Mouse (Mus musculus) liver, embryonic 14 days (tissue): Measurements from ENCODE around the gene Olfr69. TPM values are rescaled to one million over a fixed set of nuclear protein-coding genes. Genes with fewer than 3 reads are reported as not detected.

Experiments used
- polyA plus RNA-seq: library from polyadenylated mRNA; depleted of rRNA; stranded (reverse); fragments of >200 nt; gene quantifications from 2 replicates; pipeline ENCODE4 v1.2.3, GENCODE M21; 2012; rRNA removed

Gene Olfr69
- polyA plus RNA-seq: 0.01 TPM in 1 of 2 replicates, not detected in the other

GRCm38 (mm10) chr7:103771494-103771893 is at the start of gene Olfr69:
Gene Olfr69 (minus strand): TSS chr7:103771594.

GRCm38 (mm10) chr7:103813766-103814165 is 42.4 kb upstream of the Olfr69 start, which contains the start of gene Hbb-bt:
Gene Hbb-bt (minus strand): TSS chr7:103813996.

GRCm38 (mm10) chr7:103791721-103792120 is 20.3 kb upstream of the Olfr69 start, which contains the start of gene Olfr67:
Gene Olfr67 (minus strand): TSS chr7:103791821.

GRCm38 (mm10) chr7:103779598-103779997 is 8.2 kb upstream of the Olfr69 start, which contains the start of gene Olfr68:
Gene Olfr68 (minus strand): TSS chr7:103779698.

GRCm38 (mm10) chr7:103757233-103757632 is 14.2 kb downstream of the Olfr69 start, which contains the start of gene Olfr630:
Gene Olfr630 (minus strand): TSS chr7:103757333.

GRCm38 (mm10) chr7:103744843-103745242 is 26.6 kb downstream of the Olfr69 start, which contains the start of gene Olfr629:
Gene Olfr629 (minus strand): TSS chr7:103744943.

GRCm38 (mm10) chr7:103730074-103730473 is 41.3 kb downstream of the Olfr69 start, which contains the start of gene Olfr628:
Gene Olfr628 (plus strand): TSS chr7:103730374.

Other genes with a start within 250 kb of the Olfr69 start
- not detected in 2 replicates for gene Olfr612, start 228.9 kb downstream of the Olfr69 start, polyA plus RNA-seq
- not detected in 2 replicates for gene Olfr613, start 223.5 kb downstream of the Olfr69 start, polyA plus RNA-seq
- not detected in 2 replicates for gene Olfr615, start 215.5 kb downstream of the Olfr69 start, polyA plus RNA-seq
- not detected in 2 replicates for gene Olfr616, start 202.5 kb downstream of the Olfr69 start, polyA plus RNA-seq
- gene Olfr617, start 198.5 kb downstream of the Olfr69 start, polyA plus RNA-seq: not detected in 2 replicates
- not detected in 2 replicates for gene Olfr618, start 181.5 kb downstream of the Olfr69 start, polyA plus RNA-seq
- gene Olfr619, start 171.0 kb downstream of the Olfr69 start, polyA plus RNA-seq: not detected in 2 replicates
- not detected in 2 replicates for gene Olfr620, start 159.1 kb downstream of the Olfr69 start, polyA plus RNA-seq
- gene Olfr622, start 128.9 kb downstream of the Olfr69 start, polyA plus RNA-seq: 0.02 TPM in 1 of 2 replicates, not detected in the other
- gene Olfr623, start 107.9 kb downstream of the Olfr69 start, polyA plus RNA-seq: not detected in 2 replicates
- gene Olfr624, start 100.4 kb downstream of the Olfr69 start, polyA plus RNA-seq: under 0.01 TPM in 2 replicates
- not detected in 2 replicates for gene Olfr625-ps1, start 88.9 kb downstream of the Olfr69 start, polyA plus RNA-seq
- not detected in 2 replicates for gene Olfr243, start 56.9 kb downstream of the Olfr69 start, polyA plus RNA-seq
- not detected in 2 replicates for gene Olfr628, start 41.2 kb downstream of the Olfr69 start, polyA plus RNA-seq
- 0.06 and 0.08 TPM in 2 replicates for gene Olfr629, start 26.7 kb downstream of the Olfr69 start, polyA plus RNA-seq
- 0.03 TPM in 2 replicates for gene Olfr630, start 14.3 kb downstream of the Olfr69 start, polyA plus RNA-seq
- 0.06 and 0.08 TPM in 2 replicates for gene Olfr68, start 8.1 kb upstream of the Olfr69 start, polyA plus RNA-seq
- gene Olfr67, start 20.2 kb upstream of the Olfr69 start, polyA plus RNA-seq: 0.01 and 0.02 TPM in 2 replicates
- gene Hbb-bt, start 42.4 kb upstream of the Olfr69 start, polyA plus RNA-seq: 72,714 and 77,546 TPM in 2 replicates
- gene Hbb-bs, start 56.5 kb upstream of the Olfr69 start, polyA plus RNA-seq: 210,584 and 218,066 TPM in 2 replicates
- 0.17 and 0.27 TPM in 2 replicates for gene Hbb-bh2, start 68.9 kb upstream of the Olfr69 start, polyA plus RNA-seq
- 208 and 218 TPM in 2 replicates for gene Hbb-bh1, start 71.6 kb upstream of the Olfr69 start, polyA plus RNA-seq
- gene Hbb-y, start 81.6 kb upstream of the Olfr69 start, polyA plus RNA-seq: 398 and 559 TPM in 2 replicates
- gene Olfr66, start 114.7 kb upstream of the Olfr69 start, polyA plus RNA-seq: 0.01 and 0.05 TPM in 2 replicates
- gene Olfr64, start 122.9 kb upstream of the Olfr69 start, polyA plus RNA-seq: not detected in 2 replicates
- gene Olfr65, start 131.9 kb upstream of the Olfr69 start, polyA plus RNA-seq: not detected in 2 replicates
- gene Olfr631, start 157.2 kb upstream of the Olfr69 start, polyA plus RNA-seq: 0.45 and 0.77 TPM in 2 replicates
- gene Olfr632, start 162.8 kb upstream of the Olfr69 start, polyA plus RNA-seq: 1.6 and 1.8 TPM in 2 replicates
- 0.02 and 0.09 TPM in 2 replicates for gene Olfr633, start 172.8 kb upstream of the Olfr69 start, polyA plus RNA-seq
- gene Olfr635, start 199.6 kb upstream of the Olfr69 start, polyA plus RNA-seq: under 0.01 TPM in 2 replicates
- 0.05 TPM in 2 replicates for gene Olfr638, start 227.2 kb upstream of the Olfr69 start, polyA plus RNA-seq
- not detected in 2 replicates for gene Olfr639, start 245.7 kb upstream of the Olfr69 start, polyA plus RNA-seq